Mouse (Mus musculus) right cerebral cortex, postnatal 36 days (tissue): ENCODE results near the gene Ktn1.

Source experiments
- DNase-seq, 2 experiments: peaks; one replicate each; pipeline ENCODE4 v3.0.0; 2022; ENCODE audit warnings: low spot score in 2 of 2, mixed read lengths in 1 of 2

The Ktn1 gene

DNA sequence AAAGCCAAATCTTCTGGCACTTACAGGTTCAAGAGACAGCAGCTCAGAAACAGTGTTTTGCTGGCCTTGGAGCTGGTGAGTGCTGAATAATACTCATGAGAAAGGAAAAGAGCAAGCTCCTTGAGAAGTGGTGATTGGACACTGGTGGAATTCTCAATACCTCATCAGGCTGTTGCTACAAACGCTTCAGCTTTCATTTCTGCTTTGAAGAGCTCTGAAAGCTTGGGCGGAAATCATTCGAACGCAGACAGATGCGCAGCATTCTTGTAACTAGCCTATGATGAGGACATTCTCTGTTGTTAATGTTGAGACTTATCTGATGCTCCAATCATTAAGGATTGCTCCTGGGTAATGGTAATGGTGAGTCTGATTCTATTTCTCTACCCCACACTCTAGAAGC lies at the start of gene Ktn1:
Ktn1 (plus strand) TSS at position 231 of the 400 bp plus-strand sequence.
- DNase-seq: no peak

DNA sequence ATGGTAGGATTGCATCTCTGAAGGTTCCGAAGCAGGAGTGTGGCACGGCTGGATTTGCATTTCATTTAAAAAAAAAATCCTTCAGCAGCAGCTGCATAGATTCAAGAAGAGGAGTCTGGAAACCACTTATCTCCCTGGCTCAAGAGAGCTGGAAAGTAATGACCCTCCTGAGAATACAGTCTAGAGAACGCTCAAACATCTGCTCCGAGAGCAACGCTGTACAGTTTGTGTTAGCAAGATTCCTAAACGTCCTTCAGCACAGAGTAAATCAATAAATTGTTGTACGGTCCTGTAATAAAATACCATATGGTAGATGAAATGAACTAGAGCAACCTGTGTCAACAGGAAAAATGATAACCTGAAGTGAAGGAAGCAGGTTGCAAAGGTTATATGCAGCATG lies 35.0 kb upstream of the Ktn1 start:
- DNase-seq: no peak

DNA sequence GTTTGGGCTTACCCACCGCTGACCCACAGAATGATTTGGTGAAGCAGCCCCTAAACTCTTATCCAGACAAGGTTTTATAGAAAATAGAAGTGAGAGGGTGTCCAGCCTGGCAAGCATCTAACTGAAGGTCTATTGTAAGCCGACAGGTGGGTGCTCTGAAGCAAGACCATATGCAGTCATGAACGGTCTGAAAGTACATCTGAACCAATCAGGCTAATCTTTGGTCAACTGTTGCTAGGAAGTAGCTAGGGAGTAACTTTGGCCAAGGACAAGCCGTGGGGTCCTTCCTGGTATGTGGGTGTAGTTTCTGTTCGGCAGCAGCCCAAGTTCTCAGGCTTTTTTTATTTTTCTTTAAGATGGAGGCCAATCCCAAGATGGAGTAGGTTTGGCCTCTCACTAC lies 29.4 kb upstream of the Ktn1 start:
- DNase-seq: no peak

DNA sequence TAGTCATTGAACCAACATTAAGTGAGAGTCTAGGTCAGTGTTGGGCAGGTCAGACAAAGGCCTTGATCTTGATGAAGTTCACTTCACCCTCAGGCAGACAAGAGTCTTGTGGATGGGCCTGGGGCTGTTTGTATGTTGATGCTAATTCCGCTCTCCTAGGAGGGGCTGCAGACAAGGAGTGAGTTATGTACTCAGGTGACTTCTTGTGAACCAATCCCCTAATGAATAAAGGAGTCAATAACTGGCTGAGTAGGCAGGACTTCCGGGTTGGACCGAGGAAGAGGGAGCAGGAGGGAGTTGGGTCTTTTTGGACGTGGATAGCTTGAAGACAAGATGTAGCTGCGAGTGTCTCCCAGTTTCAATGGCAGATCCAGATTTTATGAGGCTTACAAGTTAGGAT lies 26.3 kb upstream of the Ktn1 start:
- no peak for DNase-seq

DNA sequence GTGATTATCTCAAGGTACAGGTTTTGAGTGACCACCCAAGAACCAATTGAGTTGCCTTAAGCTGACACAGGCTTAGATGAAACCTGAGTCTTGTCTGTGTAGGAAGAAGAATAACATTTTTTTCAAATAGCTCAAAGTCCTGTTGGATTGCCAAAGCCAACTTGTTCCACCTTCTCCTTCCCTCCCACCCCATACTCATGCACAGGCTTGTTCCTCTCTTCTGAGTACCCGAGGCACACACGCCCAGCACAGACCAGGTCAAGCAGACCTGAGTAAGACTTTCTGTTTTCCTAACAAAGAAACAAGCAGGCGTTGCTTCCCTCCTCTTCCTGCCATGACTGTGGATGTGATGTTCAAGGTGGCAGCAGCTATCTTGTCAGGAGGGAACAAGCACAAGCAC lies 23.4 kb upstream of the Ktn1 start:
- no peak for DNase-seq

DNA sequence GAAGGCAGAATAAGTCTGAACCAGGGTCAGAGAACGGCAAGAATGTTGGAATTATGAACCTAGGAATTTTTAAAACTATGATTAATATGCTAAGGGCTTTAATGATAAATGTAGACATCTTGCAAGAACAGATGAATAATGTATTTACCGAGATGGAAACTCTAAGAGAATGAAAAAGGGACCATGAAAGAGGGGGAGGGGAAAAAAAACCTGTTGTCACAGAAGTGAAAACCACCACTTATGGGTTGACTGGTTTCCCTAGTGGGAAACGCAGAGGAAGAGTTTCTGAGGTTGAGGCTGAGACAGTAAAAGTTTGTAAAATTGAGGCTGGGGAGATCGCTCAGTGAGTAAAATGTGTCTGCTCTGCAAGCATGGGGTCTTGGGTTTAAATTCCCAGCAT lies 22.1 kb upstream of the Ktn1 start:
- no peak for DNase-seq

DNA sequence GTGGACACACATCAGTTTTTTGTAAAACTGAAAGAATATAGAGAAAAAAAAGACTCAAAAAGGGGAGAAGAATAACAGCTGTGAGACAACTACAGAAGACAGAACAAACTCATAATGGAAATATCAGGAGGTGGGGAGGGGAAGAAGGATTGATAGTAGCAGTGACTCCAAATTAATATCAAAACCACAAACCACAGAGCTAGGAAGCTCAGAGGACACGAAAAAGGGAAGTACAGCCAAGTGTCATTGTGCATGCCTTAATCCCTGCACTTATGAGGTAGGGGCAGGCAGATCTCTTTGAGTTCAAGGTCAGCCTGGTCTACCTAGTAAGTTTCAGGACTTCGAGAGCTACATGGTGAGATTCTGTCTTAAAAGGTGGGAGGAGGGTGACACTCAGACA lies 21.4 kb upstream of the Ktn1 start:
- no peak for DNase-seq

DNA sequence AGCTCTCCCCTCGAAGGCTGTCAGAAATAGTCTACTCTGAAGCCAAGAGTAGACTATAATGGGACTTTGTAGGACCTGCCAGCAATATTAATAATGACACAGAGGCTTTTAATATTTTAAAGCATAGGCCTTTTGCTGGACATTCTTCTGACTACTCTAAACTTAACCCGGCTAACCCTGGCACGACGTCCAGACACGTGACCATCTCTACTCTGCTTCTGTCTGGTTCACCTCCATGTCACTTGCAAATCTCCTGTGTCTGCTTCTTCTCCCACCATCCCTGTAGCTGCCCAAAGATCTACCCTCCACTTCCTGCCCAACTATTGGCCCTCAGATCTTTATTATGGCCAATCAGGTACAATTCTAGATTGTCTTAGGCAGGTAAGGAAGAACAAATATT lies 20.9 kb upstream of the Ktn1 start:
- DNase-seq: no peak

DNA sequence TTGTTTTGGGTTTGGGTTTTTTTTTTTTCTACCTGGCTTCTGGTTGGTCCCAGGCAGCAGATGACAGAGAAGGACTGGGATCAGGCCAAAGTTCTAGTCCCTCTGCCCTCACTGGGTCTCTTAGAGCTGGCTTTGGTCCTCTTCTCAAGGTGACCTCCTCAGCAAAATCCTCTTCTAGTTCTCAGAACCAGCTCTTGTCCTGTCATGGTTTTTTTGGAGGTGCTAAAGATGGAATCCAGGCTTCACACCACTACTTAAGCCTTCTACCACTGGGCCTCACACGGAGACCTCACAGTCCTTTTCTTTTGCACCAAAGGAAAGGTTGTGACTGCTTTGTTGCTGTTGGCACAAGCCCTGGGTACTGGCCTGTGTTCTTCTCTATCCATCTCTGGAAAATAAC lies 15.8 kb upstream of the Ktn1 start:
- DNase-seq: no peak

DNA sequence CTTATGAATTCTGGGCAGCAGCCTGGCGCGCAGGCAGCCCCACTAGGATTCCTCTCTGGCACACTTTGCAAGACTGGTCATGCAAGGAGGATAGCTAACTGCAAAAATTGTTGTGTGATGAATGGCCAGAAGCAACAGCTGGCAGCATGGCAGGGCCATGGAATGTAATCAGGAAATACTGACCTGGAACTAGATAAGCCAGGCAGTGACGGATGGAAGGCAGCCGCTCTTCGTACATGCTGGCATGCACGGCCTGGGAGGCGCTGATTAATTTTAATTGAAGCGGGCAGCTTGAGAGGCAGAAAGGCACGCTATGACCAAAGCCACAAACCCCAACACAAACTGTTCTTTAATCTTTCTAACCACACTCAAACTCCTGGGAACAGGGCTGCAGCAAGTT lies 13.8 kb upstream of the Ktn1 start:
- no peak for DNase-seq

DNA sequence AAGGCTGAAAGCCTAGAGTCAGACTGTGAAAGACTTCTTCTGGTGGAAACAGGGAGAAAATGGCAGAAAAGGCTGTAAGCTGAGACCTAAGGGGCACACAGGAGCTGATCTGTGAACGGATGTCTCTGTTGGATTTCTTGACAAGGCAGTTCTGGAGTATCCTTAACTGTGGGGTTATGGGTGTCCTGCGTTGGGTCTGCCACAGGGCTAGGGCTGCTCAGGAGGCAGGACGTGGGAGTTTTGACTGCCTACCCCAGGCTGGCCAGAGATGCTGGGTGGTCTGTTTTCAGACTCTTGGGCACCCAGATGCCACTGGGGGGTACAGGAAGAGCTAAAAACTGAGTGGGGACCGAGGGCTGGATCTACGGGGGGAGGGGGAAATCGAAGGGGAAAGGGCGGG lies 13.4 kb upstream of the Ktn1 start:
- no peak for DNase-seq

DNA sequence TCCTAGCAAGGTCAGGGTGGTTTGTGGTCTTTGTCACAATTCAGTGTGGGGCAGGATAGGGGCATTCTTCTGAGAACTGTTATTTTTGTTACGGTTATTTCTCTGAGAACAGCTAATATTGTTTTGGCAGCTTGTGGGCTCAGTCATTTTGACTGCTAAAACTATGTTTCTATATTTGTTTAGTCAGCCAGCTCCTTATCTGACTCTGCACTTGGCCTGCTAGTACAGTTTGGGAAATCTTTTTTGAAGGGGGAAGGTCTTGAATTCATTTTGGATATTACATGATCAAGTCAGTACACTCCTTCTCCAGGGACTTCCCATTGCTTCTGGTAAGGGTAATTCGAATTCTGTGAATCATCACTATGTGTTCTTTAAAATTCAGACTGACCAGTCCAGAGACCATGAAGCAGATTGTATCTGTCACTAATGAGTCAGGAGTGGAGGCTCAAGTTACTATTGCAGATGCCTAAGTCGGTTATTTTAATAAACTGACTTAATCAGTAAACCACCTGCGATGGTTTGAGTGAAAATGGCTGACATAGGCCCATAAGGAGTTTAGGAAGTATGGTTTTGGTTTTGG lies 9.8 kb upstream of the Ktn1 start:
- DNase-seq: no peak

DNA sequence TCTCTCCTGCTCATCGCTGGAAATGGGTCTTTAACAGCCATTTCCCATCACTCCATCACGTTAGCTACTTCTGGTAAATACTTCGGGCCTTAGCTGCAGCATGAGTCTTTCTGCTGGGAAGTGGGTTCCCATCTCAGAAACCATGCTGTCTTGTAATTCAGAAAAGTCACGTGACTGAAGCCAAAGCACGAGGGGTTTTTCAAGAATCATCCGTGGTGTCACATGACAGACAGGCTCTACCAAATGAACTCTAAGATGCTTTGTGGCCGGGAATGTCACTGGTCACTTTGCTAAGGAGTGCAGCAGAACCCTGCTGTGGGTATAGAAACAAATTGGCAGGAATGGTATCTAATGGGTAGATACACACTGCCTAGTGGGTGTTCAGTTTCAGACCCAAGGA lies 2.6 kb upstream of the Ktn1 start:
- no peak for DNase-seq

DNA sequence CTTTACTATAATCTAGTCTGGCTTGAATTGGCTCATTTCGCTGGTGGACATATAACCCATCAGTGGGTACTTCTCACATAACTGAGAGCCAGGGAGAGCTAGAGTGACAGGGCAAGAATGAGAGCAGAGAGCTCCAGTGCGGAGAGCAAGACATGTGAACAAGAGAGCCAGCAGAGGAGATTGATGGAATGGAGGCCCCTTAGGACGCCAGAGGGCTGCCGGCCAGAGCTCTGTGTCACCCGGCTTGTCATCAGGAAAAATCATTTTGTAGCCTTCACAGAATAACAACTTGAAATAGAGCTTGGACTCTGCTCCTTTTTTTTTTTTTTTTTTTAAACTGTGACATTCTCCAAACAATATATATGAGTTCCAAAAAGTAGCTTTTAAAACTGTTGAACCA lies 2.0 kb upstream of the Ktn1 start:
- DNase-seq: no peak

DNA sequence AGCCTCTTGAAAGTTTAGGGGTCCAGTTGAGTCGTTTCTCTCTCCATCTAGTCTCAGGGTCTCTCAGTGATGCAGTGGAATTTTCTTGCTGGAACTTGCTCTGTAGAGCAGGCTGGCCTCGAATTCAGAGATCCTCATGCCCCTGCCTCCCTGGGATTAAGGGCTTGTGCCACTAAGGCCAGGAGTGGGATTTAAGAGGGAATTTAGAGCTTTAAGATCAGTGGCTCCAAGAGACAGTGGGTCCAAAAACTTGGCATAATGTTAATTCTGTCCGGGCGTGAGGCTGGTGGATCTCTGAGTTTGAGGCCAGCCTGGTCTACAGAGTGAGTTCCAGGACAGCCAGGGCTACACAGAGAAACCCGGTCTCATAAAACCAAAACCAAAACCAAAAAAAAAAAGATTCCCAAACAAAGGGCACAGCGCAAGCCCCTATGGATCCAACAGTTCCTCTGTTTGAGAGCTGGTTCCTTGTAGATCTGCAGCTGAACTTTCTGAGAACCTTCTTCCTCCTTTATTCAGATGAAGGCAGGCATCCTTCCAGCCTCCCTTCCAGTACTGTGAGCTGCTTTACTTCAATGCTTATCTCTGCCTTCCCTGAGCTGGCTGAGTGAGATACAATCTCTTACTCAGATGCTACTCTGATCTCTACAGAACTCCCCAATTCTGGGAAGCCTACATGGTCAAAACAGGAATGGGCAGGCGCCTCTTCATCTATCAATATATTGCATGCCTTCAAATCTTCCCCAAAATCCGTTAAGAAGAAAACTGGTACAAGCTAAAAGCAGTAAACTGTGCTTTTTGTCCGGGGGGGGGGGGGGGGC lies 1.3 kb upstream of the Ktn1 start:
- DNase-seq: no peak

DNA sequence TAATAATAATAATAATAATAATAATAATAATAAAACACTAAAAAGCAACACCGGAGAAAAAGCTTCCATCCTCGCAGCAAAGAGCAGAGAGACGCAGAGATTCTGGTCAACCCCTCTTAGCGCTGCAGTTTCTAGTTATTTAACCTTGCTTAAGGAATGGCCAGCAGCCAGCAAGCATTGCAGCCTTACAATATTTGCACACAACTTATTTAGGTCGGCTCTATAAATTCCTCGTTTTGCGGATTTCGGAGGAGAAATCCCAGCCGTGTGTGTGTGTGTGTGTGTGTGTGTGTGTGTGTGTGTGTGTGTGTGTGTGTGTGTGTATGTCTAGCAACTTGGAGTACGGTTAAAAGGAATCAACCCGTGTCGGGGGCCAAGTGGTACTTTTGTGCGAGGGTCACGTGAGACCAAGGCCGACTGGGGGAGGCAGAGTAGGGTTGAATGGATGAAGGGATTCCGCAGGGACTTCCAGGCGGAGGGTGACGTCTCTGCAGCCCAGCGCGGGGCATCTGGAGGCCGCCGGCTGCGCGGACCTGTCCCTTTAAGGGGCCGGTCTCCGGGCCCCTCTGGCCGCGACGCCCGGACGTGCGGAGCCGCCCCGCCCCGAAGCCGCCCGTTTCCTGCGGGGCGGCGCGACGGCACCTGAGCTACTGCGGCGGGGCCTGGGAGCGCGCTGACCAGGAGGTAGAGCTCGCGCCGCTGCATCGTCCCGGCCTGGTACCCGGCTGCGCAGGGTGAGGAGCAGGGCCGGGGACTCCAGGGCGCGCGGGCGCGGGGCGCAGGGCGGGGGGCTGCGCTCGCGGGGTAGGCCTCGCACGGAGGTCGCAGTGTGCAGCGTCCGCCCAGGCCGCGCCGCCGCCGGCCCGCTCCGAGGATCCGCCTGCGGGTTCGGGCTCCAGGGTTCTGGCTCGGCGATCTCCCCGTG lies 720 bp downstream of the Ktn1 start:
- peak; percentile 72 to 77 for DNase-seq

DNA sequence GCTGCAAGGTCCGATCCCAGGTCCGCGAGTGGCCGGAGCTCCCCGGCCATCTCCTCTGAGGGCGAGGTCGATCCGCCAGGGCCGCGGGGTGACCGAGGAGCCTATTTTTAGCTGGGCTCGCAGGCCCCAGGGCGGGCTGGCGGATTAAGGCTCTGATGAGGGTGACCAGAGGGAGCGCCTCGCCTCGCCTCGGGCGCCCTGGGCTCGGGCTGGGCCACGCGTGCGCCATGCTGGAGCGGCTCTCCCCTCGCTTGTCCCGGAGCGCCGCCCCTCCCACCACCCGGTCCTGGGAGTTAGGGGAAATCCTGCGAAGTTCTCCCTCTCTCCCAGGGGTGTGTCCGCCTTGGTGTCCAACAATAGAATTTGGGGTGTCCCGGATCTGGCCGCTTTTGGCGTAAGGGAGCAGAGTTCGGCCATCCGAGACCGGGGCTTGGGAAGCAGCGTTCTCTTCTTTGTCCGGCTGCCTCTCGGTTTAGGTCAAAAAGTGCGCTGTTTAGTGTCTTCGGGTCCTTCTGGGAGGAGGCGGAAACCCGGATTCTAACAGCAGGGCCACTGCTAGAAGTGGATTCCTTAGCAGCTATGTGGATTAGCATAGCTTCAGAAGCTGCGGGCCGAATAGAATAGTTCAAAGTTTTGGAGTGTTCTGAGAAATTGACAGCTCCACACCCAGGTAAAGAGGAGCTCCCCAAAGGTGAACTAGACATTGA lies 1.5 kb downstream of the Ktn1 start:
- peak in 1 of 2 experiments; percentile 14 for DNase-seq

DNA sequence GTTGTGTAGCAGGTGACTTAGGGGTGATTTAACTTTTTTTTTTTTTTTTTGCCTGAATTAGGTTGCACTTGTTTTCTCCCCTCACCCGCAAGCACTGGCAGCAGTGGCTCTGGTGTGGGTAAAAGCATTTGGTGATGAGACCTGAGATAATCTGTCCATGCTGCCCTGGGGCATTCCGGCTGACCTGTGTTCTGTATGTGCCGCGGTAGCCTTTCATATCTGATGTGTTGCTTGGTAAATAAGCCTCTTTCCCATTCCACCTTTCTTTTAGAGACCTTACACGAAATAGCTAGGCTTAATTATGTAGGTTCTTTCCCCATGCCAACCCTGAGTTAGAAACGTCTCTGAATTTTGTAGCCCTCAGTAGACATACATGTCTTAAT lies 2.1 kb downstream of the Ktn1 start:
- DNase-seq: no peak

DNA sequence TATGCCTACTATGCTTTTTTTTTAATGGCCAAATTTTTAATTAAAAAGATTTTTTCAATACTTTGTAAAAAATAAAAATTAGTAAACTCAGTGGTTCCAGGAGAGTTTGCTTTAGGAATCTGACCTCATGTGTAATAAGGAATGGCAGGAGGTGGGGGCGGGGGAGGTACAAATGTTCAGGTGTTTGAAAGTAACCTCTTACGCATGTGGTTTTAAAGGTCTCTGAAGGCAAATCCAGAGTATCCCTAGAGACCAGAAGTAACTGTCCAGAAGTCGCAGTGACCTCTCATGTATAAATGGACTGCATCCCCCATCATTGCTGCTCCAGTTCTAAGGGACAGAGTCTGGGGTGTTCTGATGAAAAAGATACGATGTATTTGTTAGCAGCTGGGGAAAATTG lies 3.0 kb downstream of the Ktn1 start:
- DNase-seq: no peak

DNA sequence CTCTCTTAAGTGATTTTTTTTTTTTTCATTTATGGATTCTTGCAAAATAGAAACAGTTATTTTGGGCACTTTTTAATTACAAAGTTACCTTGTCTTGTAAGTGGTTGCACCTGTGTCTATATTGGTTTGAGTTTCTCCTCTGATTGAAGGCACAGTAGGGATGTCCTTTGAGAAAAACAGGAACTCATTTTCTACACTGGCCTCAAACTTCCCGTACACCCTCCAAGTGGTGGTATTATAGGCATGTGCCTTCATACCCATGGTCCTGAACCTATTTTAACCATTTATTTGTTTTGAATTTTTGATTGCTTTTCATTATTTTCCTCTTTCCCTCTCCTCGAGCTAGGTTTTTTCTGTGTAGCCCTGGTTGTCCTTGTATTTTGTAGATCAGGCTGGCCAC lies 7.2 kb downstream of the Ktn1 start:
- DNase-seq: no peak

DNA sequence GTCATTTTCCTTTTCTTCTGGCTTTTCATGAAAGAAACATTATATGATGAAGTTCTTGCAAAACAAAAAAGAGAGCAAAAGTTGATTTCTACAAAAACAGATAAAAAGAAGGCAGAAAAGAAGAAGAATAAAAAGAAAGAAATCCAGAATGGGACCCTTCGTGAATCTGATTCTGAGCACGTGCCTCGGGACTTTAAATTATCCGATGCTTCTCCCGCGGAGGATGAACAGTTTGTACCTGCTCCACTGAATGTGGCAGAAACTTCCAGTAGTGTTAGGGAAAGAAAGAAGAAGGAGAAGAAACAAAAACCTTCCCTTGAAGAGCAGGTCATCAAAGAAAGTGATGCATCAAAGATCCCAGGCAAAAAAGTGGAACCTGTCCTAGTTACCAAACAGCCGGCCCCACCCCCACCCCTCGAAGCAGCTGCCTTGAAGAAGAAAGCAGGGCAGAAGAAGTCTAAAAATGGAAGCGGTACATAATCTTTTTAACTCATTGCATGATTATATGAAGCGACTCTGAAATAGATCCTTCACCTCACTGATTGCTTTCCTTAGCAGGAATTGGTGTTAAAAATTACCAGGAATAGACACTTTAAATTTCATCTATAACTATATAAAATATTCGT lies 15.7 kb downstream of the Ktn1 start:
- DNase-seq: no peak

DNA sequence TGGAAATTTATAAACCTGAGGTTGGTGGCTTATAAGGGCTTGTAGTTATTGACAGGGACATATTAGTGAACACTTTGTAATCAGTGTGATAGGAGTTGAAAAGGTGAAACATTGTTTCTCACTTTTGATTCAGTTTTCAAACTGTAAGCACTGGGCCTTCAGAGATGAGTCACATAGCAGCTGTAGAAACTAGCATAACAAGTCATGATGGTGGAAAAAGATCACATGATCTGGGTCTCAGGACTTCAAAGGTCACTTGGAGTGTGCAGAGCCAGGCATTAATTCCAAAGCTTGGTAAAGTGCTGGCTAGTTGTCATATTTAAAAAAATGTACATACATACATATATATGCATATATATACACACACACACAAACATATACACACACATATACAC lies 16.2 kb downstream of the Ktn1 start:
- no peak for DNase-seq
